Mouse (Mus musculus): ENCODE results near the gene Cnga1.
"Not testable (repeated sequence)": the region's sequence is repeated elsewhere in the genome, so short reads cannot be mapped to it uniquely, and the experiment has no call there.

Gene Cnga1

GRCm38 (mm10) chr5:72643655-72644054, 420 bp downstream of the Cnga1 start:
- DNase-seq (ENCODE audit: low read depth in 1 of 2, low spot score in 2 of 2), result no peak

GRCm38 (mm10) chr5:72640072-72640471, 4.0 kb downstream of the Cnga1 start:
- DNase-seq (ENCODE audit: low read depth in 1 of 2, low spot score in 2 of 2), result no peak

DNA sequence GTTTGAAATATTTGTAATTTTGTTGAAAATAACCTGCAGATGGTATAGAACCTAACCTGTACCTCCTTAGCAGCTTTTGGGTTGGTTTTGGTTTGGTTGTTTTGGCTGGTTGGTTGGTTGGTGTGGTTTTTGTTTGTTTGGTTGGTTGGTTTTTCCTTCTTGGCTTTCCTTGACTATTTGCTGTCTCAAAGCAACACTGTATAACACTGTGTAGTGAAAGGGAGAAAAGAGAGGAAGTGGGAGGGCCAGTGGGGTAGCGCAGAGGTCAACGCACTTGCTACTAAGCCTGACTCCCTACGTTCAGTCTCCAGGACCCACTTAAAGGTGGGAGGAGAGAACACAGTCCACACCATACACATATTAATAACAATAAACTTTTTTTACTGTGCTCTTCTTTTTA, 7.5 kb downstream of the Cnga1 start:
- DNase-seq (ENCODE audit: low read depth in 1 of 2, low spot score in 2 of 2), result no peak

DNA sequence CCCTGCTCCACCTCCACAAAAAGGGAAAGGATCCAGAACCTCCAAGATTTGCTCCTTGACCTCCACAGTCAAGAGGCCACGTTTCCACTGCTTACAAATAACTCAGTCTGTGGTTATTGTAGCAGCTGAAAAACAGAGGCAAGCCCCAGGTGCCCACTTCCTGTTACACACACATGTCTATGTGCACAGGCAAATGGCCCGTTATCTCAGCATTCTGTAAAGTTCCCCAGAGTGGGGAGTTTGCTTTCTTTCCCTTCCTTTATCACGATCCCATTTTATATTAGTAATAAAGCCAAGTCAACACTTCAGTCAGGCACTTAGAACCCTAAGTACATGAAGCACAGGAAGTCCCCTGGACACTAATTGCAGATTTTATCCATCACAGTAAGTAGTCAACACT, 8.0 kb downstream of the Cnga1 start:
- no peak for DNase-seq (ENCODE audit: low read depth in 1 of 2, low spot score in 2 of 2)

DNA sequence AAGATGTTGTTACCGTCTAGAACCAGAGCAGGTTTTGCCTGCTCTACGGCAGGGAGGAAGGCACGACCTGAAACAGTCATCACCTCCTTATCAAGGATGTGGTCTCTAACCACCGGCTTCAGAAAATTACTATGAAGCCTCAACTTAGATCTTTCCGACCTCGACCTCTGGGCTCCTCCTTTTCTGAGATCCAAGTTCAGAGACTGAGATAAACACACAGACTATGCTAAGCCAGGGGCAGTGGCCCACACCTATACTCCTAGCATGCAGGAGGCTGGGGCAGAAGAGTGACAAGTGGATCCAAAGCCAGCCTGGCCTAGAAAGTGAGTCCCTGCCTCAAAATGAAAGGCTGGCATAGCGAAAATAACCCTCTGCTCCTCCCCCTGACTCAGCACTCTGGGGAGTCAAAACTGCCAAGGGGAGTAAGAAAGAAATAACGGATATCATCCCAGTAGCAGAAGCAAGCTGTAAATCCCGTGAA, 9.2 kb downstream of the Cnga1 start:
- DNase-seq (ENCODE audit: low read depth in 1 of 2, low spot score in 2 of 2), result no peak

DNA sequence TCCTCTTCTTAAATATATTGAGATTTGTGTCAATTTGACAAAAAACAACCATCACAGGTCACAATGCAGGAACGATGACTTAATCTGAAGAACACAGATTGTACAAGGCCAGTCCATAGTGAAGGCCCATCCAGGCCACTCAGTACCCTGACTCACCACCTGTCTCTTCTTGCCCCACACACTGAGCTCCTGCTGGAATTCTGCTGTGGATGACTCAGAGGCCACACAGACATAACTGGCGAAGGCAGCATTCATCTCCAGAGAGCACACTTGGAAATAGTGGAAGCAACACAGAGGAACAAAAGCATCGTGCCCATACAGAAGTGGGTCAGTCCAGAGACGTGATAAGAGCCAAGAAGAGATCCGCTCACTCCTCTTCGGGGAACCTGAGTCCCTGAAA, 14.0 kb downstream of the Cnga1 start:
- DNase-seq (ENCODE audit: low read depth in 1 of 2, low spot score in 2 of 2), result no peak

GRCm38 (mm10) chr5:72621022-72621421, 23.1 kb downstream of the Cnga1 start:
- DNase-seq (ENCODE audit: low read depth in 1 of 2, low spot score in 2 of 2), result no peak

DNA sequence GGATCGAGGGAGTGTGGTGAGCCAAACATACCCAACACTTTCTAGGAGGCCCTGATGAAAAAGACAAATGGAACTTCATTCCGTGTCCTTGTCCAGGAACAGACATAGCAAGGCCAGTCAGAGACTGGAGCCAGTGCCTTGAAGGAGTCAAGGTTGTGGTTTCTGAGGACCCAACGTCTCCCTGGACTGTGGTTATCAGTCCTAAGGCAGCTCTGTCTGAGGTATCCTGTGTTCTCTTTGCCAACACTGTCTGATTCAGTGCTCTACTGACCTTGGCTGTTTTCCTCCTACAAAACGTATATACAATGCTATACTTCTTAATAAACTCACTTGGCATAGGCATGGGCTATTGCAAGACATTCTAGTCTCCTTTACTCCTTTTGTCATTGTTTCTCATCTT, 26.7 kb downstream of the Cnga1 start:
- no peak for DNase-seq (ENCODE audit: low read depth in 1 of 2, low spot score in 2 of 2)

- no peak for DNase-seq (ENCODE audit: low read depth in 1 of 2, low spot score in 2 of 2)
Observed at GRCm38 (mm10) chr5:72603138-72603537, 40.9 kb downstream of the Cnga1 start.

- DNase-seq (ENCODE audit: low read depth in 1 of 2, low spot score in 2 of 2), result no peak
Observed at GRCm38 (mm10) chr5:72601006-72601405, 43.1 kb downstream of the Cnga1 start.

GRCm38 (mm10) chr5:72587192-72587681, 56.8 kb downstream of the Cnga1 start, which contains the start of gene Gm5868:
TSS of gene Gm5868 (minus strand) at chr5:72587551.
- no peak for DNase-seq (ENCODE audit: low read depth in 1 of 2, low spot score in 2 of 2)

- not testable (repeated sequence) for DNase-seq (ENCODE audit: low read depth in 1 of 2, low spot score in 2 of 2)
Observed at GRCm38 (mm10) chr5:72586667-72587191, 57.3 kb downstream of the Cnga1 start.

DNA sequence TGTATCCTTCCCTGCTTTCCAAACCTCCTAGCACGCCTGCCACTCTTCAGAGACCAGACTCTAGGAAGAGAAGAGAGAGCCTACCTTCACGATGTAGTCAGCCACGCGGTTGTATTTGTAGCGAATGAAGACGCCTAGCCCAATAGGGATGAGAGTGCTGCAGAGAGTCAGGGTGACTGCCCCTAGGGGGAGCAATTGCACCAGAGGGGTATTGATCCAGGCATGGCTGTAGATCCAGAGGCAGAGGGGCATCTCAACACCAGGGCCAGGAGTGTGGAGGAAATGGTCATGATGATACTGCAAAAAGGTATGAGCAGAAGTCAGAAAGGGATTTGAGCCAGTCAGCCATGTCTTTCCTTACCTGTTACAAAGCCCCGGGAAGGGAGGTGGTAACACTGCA, 58.0 kb downstream of the Cnga1 start:
- not testable (repeated sequence) for DNase-seq (ENCODE audit: low read depth in 1 of 2, low spot score in 2 of 2)

GRCm38 (mm10) chr5:72580970-72581332, 63.1 kb downstream of the Cnga1 start, which contains the start of gene Zar1:
TSS of gene Zar1 (minus strand) at chr5:72581254.
- DNase-seq (ENCODE audit: low read depth in 1 of 2, low spot score in 2 of 2), result not testable (repeated sequence)

DNA sequence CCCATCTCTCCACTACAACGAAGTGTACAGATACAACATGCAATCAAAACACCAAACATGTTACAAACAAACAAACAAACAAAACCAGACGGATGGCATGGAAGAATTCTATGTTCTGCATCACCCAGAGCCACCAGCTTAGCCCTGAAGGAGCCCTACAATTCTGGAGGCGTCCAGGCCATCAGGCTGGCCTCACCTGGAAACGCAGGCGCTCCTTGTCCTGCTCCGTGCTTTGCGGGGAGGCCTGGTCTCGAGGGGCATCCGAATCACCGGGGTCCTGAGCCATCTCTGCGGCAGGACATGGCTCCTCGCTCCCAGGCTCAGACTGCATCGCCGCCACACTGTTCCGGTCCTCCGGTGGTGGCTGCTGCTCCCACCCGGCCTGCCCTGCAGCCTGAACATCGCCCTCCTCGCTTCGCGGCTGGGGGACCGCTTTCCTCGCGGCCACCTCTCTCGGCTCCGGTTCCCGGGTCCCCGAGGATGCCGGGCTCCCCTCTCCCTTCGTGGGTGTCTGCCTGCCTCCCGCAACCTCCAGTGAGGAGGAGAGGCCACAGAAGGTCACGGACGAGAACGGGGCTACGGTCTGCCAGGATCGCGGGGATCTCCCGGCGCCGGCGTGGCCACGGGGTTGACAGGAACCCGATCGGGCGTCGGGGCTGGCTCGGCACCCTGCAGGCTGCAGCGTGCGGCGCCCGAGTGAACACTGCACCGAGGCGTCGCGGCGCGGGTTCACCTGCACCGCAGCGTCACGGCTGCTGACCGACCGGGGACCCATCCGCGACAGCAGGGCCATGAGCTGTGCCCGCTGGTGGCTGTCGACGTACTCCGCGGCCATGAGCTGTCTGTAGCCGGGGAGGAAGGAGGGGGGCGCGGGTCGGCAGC, 63.7 kb downstream of the Cnga1 start:
- DNase-seq (ENCODE audit: low read depth in 1 of 2, low spot score in 2 of 2), result not testable (repeated sequence)

GRCm38 (mm10) chr5:72579599-72579998, 64.5 kb downstream of the Cnga1 start:
- DNase-seq (ENCODE audit: low read depth in 1 of 2, low spot score in 2 of 2), result not testable (repeated sequence)

GRCm38 (mm10) chr5:72565621-72566020, 78.5 kb downstream of the Cnga1 start:
- no peak for DNase-seq (ENCODE audit: low read depth in 1 of 2, low spot score in 2 of 2)

DNA sequence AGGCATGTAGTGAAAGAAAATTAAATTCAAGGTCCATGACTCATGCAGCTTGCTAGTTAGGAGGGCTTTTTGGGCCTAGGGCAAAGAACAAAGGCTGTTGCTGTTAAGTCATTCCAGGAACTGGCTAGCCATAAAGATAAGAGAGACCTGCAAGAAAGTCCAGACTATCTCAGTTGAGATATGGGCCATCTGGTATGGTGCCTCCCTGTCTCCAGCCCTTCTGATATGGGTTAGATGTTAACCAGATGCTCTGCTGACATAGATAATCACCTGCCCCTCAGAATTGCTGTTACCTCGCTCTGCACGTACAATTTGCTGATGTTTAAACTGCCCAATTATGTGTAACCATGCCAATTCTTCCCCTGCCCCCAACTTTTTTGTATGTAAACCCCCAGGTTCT, 80.9 kb downstream of the Cnga1 start:
- not testable (repeated sequence) for DNase-seq (ENCODE audit: low read depth in 1 of 2, low spot score in 2 of 2)

GRCm38 (mm10) chr5:72560976-72561628, 83.0 kb downstream of the Cnga1 start:
- no peak for DNase-seq (ENCODE audit: low read depth in 1 of 2, low spot score in 2 of 2)

DNA sequence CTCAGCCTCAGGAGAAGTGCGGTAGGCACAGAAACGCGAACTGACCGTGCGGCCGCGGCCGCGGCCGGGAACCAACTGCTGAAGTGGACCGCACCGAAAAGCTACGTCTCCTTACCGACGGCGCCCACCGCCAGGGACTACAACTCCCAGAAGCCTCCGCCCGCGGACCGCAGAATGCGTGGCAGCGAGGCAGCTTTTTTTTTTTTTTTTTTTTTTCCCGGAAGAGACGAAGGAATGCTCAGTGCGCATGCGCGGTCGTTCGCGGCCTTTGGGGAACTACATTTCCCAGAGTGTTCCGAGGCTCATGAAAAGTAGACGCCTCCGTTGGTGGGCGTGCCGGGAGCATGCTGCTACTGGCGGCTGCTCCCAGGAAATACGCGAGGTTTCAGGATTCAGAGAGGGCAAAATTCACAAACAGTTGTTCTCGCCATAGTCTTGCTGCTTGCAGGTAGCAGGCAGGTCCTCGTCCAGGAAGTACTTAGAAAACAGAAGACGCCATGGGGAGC, 84.5 kb downstream of the Cnga1 start, which contains the start of gene Nfxl1:
Gene Nfxl1 (minus strand): TSS at position 141 of the 506 bp plus-strand sequence.
- DNase-seq (ENCODE audit: low read depth in 1 of 2, low spot score in 2 of 2), result peak; percentile 70 to 84

All from monocyte, adult 2 months (primary cell).